Mouse (Mus musculus): ENCODE measurements around the gene Dlgap4.
"Not testable (repeated sequence)": the region's sequence is repeated elsewhere in the genome, so short reads cannot be mapped to it uniquely, and the experiment has no call there.

Dlgap4 gene

GRCm38 (mm10) chr2:156775455-156776435, 162.2 kb downstream of the Dlgap4 start:
- no peak for DNase-seq (ENCODE audit: low spot score in 2 of 2)

- DNase-seq (ENCODE audit: low spot score in 2 of 2) = no peak
Measured at GRCm38 (mm10) chr2:156776907-156777306, 163.4 kb downstream of the Dlgap4 start.

- DNase-seq (ENCODE audit: low spot score in 2 of 2) = no peak
Measured at GRCm38 (mm10) chr2:156777326-156778004, 164.0 kb downstream of the Dlgap4 start.

- DNase-seq (ENCODE audit: low spot score in 2 of 2) = no peak
Measured at GRCm38 (mm10) chr2:156778571-156778970, 165.1 kb downstream of the Dlgap4 start.

- no peak for DNase-seq (ENCODE audit: low spot score in 2 of 2)
Measured at GRCm38 (mm10) chr2:156779036-156779435, 165.5 kb downstream of the Dlgap4 start.

- DNase-seq (ENCODE audit: low spot score in 2 of 2) = no peak
Measured at GRCm38 (mm10) chr2:156779488-156779887, 166.0 kb downstream of the Dlgap4 start.

- DNase-seq (ENCODE audit: low spot score in 2 of 2) = no peak
Measured at GRCm38 (mm10) chr2:156780129-156780528, 166.6 kb downstream of the Dlgap4 start.

GRCm38 (mm10) chr2:156780752-156781151, 167.2 kb downstream of the Dlgap4 start:
- no peak for DNase-seq (ENCODE audit: low spot score in 2 of 2)

GRCm38 (mm10) chr2:156781281-156781680, 167.8 kb downstream of the Dlgap4 start:
- no peak for DNase-seq (ENCODE audit: low spot score in 2 of 2)

- DNase-seq (ENCODE audit: low spot score in 2 of 2) = no peak
Measured at GRCm38 (mm10) chr2:156781836-156782480, 168.5 kb downstream of the Dlgap4 start.

GRCm38 (mm10) chr2:156782481-156783348, 169.2 kb downstream of the Dlgap4 start:
- no peak for DNase-seq (ENCODE audit: low spot score in 2 of 2)

GRCm38 (mm10) chr2:156783349-156783728, 169.8 kb downstream of the Dlgap4 start:
- no peak for DNase-seq (ENCODE audit: low spot score in 2 of 2)

- no peak for DNase-seq (ENCODE audit: low spot score in 2 of 2)
Measured at GRCm38 (mm10) chr2:156784016-156784585, 170.6 kb downstream of the Dlgap4 start.

GRCm38 (mm10) chr2:156784891-156785290, 171.4 kb downstream of the Dlgap4 start:
- no peak for DNase-seq (ENCODE audit: low spot score in 2 of 2)

- not testable (repeated sequence) for DNase-seq (ENCODE audit: low spot score in 2 of 2)
Measured at GRCm38 (mm10) chr2:156786369-156786768, 172.9 kb downstream of the Dlgap4 start.

GRCm38 (mm10) chr2:156787090-156787775, 173.7 kb downstream of the Dlgap4 start:
- no peak for DNase-seq (ENCODE audit: low spot score in 2 of 2)

- DNase-seq (ENCODE audit: low spot score in 2 of 2) = no peak
Measured at GRCm38 (mm10) chr2:156787776-156788105, 174.2 kb downstream of the Dlgap4 start.

GRCm38 (mm10) chr2:156788836-156789235, 175.3 kb downstream of the Dlgap4 start:
- no peak for DNase-seq (ENCODE audit: low spot score in 2 of 2)

- DNase-seq (ENCODE audit: low spot score in 2 of 2) = no peak
Measured at GRCm38 (mm10) chr2:156798516-156798915, 185.0 kb downstream of the Dlgap4 start.

- no peak for DNase-seq (ENCODE audit: low spot score in 2 of 2)
Measured at GRCm38 (mm10) chr2:156801045-156801444, 187.5 kb downstream of the Dlgap4 start.
